Comparison of ENCODE assay signal across 20 mouse cellular contexts in genomic region chr5:72122414-72123037, GRCm38 (mm10). TPM values are rescaled to one million over a fixed set of nuclear protein-coding genes. Genes with fewer than 3 reads are reported as not detected.
A peak's percentile ranks its signal among the peaks of the same experiment; 100 is the strongest.
DNase-seq lines count a peak whose midpoint lies in the region; ATAC-seq and TF ChIP-seq lines count a peak whose summit lies in the region.
"Had no signal": no experiment of that assay in that cellular context is flagged by ENCODE, and none has a peak within 500 bp of the region (broad histone marks: within the 10 kb centered on the region; RNA-seq: fewer than 3 reads in every experiment).

No protein-coding gene starts in this region.

- H3K9me3 ChIP-seq in embryonic facial prominence, embryonic 13.5 days, result no peaks in the 10 kb centered on the region
- no peaks in the 10 kb centered on the region for H3K9me3 ChIP-seq in hindbrain, embryonic 10.5 days
- H3K9me3 ChIP-seq: forebrain, embryonic 10.5 days; heart, embryonic 13.5 days; intestine, embryonic 15.5 days had no signal

- no peaks in the 10 kb centered on the region for H3K36me3 ChIP-seq in embryonic facial prominence, embryonic 13.5 days
- no peaks in the 10 kb centered on the region for H3K36me3 ChIP-seq in hindbrain, embryonic 10.5 days
- H3K36me3 ChIP-seq: forebrain, embryonic 10.5 days; heart, embryonic 13.5 days; intestine, embryonic 15.5 days had no signal

- peak; percentile 45 for DNase-seq in heart, adult 11 months
- no peak for DNase-seq in heart, postnatal 10 days
- no peak for DNase-seq in embryo, embryonic 10 days (ENCODE audit: low spot score)
- no peak for DNase-seq in left cerebral cortex, adult 2 months (ENCODE audit: extremely low spot score in 1 of 2, low spot score in 2 of 2)
- no peak for DNase-seq in layer of hippocampus, adult 8-10 months (ENCODE audit: low spot score in 2 of 2)
- DNase-seq in hindbrain, embryonic 10.5 days (ENCODE audit: low spot score), result no peak
- DNase-seq: adrenal gland, postnatal 10 days; cerebellum, adult 11 months; cerebellum, adult 8-10 months; cerebellum, postnatal 14 days; gastrocnemius, adult 2 months; gastrocnemius, postnatal 25 days; heart, postnatal 4 days had no signal

- 0 out of 2 replicates have a peak overlapping the region, but pooled peaks have one; percentile 3 for H3K27ac ChIP-seq in embryonic facial prominence, embryonic 13.5 days
- H3K27ac ChIP-seq in left cerebral cortex, adult 2 months, result no peak overlapping the region
- no peak overlapping the region for H3K27ac ChIP-seq in hindbrain, embryonic 10.5 days
- H3K27ac ChIP-seq: forebrain, embryonic 10.5 days; gastrocnemius, adult 2 months; heart, embryonic 13.5 days; hindbrain, embryonic 14.5 days; intestine, embryonic 15.5 days had no signal

- H3K4me3 ChIP-seq in embryonic facial prominence, embryonic 13.5 days, result no peak overlapping the region
- H3K4me3 ChIP-seq in left cerebral cortex, adult 2 months, result no peak overlapping the region
- H3K4me3 ChIP-seq in hindbrain, embryonic 10.5 days, result no peak overlapping the region
- H3K4me3 ChIP-seq: forebrain, embryonic 10.5 days; gastrocnemius, adult 2 months; heart, embryonic 13.5 days; intestine, embryonic 15.5 days had no signal

- peak; percentile 64; the same call in 1 of the 2 replicates for ATAC-seq in embryonic facial prominence, embryonic 13.5 days (ENCODE audit: insufficient number of reproducible peaks, insufficient read depth, low FRiP score, low TSS enrichment, low read depth)
- peak; percentile 39 to 60; a peak in 3 of 4 replicates for ATAC-seq in hematopoietic stem cell, adult 5-6 weeks (replicated peaks in 1 of 2; ENCODE audit: insufficient read depth in 1 of 2, low FRiP score in 2 of 2, low TSS enrichment in 1 of 2, low read depth in 1 of 2, poor library complexity in 2 of 2, severe bottlenecking in 2 of 2)
- ATAC-seq: forebrain, embryonic 14.5 days; intestine, embryonic 15.5 days had no signal

- intact Hi-C loops in heart, postnatal 10 days (cut with DNase I), result no loop called here
- intact Hi-C loops in left cerebral cortex, adult 2 months (cut with DNase I), result no loop called here

- H3K27me3 ChIP-seq in embryonic facial prominence, embryonic 13.5 days, result no peaks in the 10 kb centered on the region
- H3K27me3 ChIP-seq in hindbrain, embryonic 10.5 days (ENCODE audit: insufficient read depth, poor library complexity, severe bottlenecking), result no peaks in the 10 kb centered on the region
- H3K27me3 ChIP-seq: heart, embryonic 13.5 days; intestine, embryonic 15.5 days had no signal

- 75% methylated on average over 6 of the region's 6 CpGs for WGBS in embryonic facial prominence, embryonic 13.5 days
- WGBS in hindbrain, embryonic 10.5 days, result 90% methylated on average over 6 of the region's 6 CpGs

- H3K9ac ChIP-seq in embryonic facial prominence, embryonic 13.5 days, result no peak overlapping the region
- H3K9ac ChIP-seq: heart, embryonic 13.5 days; hindbrain, embryonic 14.5 days; intestine, embryonic 15.5 days had no signal

- H3K4me2 ChIP-seq in embryonic facial prominence, embryonic 13.5 days, result no peak overlapping the region
- H3K4me2 ChIP-seq: heart, embryonic 13.5 days; hindbrain, embryonic 14.5 days; intestine, embryonic 15.5 days had no signal

- no peak for TF ChIP-seq CTCF in left cerebral cortex, adult 2 months (IDR thresholded peaks at IDR 0.05)

- no peaks in the 10 kb centered on the region for H3K4me1 ChIP-seq in embryonic facial prominence, embryonic 13.5 days
- H3K4me1 ChIP-seq in hindbrain, embryonic 10.5 days (replicated peaks), result no peaks in the 10 kb centered on the region
- H3K4me1 ChIP-seq: forebrain, embryonic 10.5 days; heart, embryonic 13.5 days; intestine, embryonic 15.5 days had no signal

RNA-seq across cellular contexts. Expression of gene Commd8, which starts 45.5 kb away (rescaled TPM):
- total RNA-seq in heart, postnatal 10 days (2021), result 10 to 100 TPM; 44.1 to 47.4 TPM
- 151 and 158 TPM in 2 replicates for polyA plus RNA-seq in embryonic facial prominence, embryonic 13.5 days (2015; fragmentation: Nextera tagmentation; extraction: Ambion mirVana)
- 57.9 and 60.8 TPM in 2 replicates for total RNA-seq in hematopoietic stem cell, adult 5-6 weeks (2017)
- total RNA-seq in left cerebral cortex, adult 2 months (2021), result 10 to 100 TPM; 85.5 to 86.0 TPM
- total RNA-seq in layer of hippocampus, adult 8-10 months (2022), result 100 to 1,000 TPM in 1 of 4 experiments, 10 to 100 TPM in 3; 94.5 to 114 (median 97.0) TPM
- 152 and 154 TPM in 2 replicates for polyA plus RNA-seq in hindbrain, embryonic 10.5 days (2016; fragmentation: Nextera tagmentation; extraction: Ambion mirVana)
